Mouse (Mus musculus) heart, adult 2 months (tissue): ENCODE data around the gene Nmnat2.

ENCODE experiments used
- CTCF ChIP-seq: fragments of 200-600 bp; IDR thresholded peaks from 2 replicates; pipeline ENCODE4 v1.8.1; 2022; ENCODE audit warnings: antibody characterized with exemption, mild to moderate bottlenecking, moderate library complexity
- POLR2A ChIP-seq: fragments of 200-500 bp; IDR thresholded peaks from 2 replicates; pipeline ENCODE4 v1.6.1; 2011; ENCODE audit warnings: mild to moderate bottlenecking, low read depth, low read length, control low read depth; ENCODE audit not compliant: insufficient read depth

DNA sequence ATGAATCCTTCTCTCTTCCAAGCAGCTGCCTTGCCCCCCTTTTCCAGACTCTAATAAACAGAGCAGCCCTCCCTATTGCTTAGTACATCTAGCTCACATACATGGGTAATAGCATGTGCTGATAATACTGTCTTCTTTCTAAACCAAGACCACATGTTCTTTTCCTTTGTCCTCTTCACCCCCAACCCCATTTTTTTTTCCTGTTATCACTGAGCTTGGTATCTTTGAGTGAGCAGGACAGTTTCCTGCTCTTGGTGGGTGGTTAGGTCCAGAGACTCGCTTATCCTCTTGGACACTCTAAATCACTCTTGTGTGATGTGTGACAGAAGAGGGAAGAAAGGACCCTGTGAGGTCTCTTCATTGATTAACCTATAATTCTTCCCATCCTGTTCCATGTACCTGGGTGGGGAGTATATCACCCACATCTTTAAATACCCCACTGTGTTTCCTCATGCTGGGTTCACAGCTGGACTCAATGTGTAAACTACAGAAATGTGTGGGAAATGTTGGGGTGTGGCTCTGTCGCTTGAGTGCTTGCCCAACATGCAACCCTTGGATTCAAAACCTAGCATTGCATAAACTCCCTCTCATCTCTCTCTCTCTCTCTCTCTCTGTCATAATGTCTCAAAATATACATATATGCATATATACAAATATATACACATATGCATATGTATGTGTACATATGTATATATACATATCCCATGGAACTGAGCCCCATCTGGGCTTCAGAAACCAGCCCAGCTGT lies 58.9 kb downstream of the Nmnat2 start:
- TF ChIP-seq CTCF (no peak), POLR2A (no peak)
